Mouse (Mus musculus) forebrain, embryonic 11.5 days (tissue): ENCODE results near the gene Tmem242. TPM values are rescaled to one million over a fixed set of nuclear protein-coding genes. Genes with fewer than 3 reads are reported as not detected.

Source experiments
- ATAC-seq: fragments of 200-750 bp; cut with Nextera tagmentation; replicated peaks from 2 replicates; pipeline ENCODE4 v1.8.0; 2017; ENCODE audit warnings: moderate TSS enrichment; ENCODE audit not compliant: low FRiP score
- DNase-seq: peaks from one replicate; pipeline ENCODE4 v3.0.0-alpha.2; 2017; ENCODE audit warnings: low spot score
- H3K27ac ChIP-seq: fragments of 300-500 bp; sonication (generic); 2 replicates; pipeline ENCODE4 v1.5.1; 2014; ENCODE audit warnings: low read depth, low read length
- H3K27me3 ChIP-seq: fragments of 300-500 bp; sonication (generic); 2 replicates; pipeline ENCODE4 v1.6.1; 2014; ENCODE audit warnings: mild to moderate bottlenecking, low read length, mixed read lengths; ENCODE audit not compliant: control insufficient read depth, insufficient read depth
- H3K36me3 ChIP-seq: fragments of 300-500 bp; sonication (generic); 2 replicates; pipeline ENCODE4 v1.6.1; 2014; ENCODE audit warnings: mild to moderate bottlenecking, low read length, moderate library complexity, mixed read lengths; ENCODE audit not compliant: control insufficient read depth, insufficient read depth
- H3K4me1 ChIP-seq: fragments of 300-500 bp; sonication (generic); replicated peaks from 2 replicates; pipeline ENCODE4 v1.6.1; 2014; ENCODE audit warnings: low read length, mixed read lengths; ENCODE audit not compliant: control insufficient read depth, insufficient read depth
- H3K4me2 ChIP-seq: fragments of 300-500 bp; sonication (generic); 2 replicates; pipeline ENCODE4 v1.6.1; 2014; ENCODE audit warnings: low read depth, mild to moderate bottlenecking, low read length, moderate library complexity, mixed read lengths; ENCODE audit not compliant: severe bottlenecking
- H3K4me3 ChIP-seq: fragments of 300-500 bp; sonication (generic); 2 replicates; pipeline ENCODE4 v1.5.1; 2014; ENCODE audit warnings: low read depth, low read length
- H3K9ac ChIP-seq: fragments of 300-500 bp; sonication (generic); 2 replicates; pipeline ENCODE4 v1.6.1; 2014; ENCODE audit warnings: low read length
- H3K9me3 ChIP-seq: fragments of 300-500 bp; sonication (generic); 2 replicates; pipeline ENCODE4 v1.6.1; 2016; ENCODE audit warnings: low read length, mixed read lengths; ENCODE audit not compliant: control insufficient read depth
- WGBS: fragments of 180-500 bp; shearing (Covaris S2); extraction: QIAGEN DNeasy Blood & Tissue Kit; methylation state at CpG from one replicate; pipeline ENCODE4 v1.1.7; 2014; 5-methylcytosine and 5-hydroxymethylcytosine counted together
- polyA plus RNA-seq: library from polyadenylated mRNA; unstranded; fragments of >200 nt; fragmentation: Nextera tagmentation; extraction: Ambion mirVana; gene quantifications from 2 replicates; pipeline ENCODE4 v1.2.1, GENCODE M21; 2014

Tmem242 gene
- polyA plus RNA-seq, 1 experiment from 2014 or later = 140 TPM

DNA sequence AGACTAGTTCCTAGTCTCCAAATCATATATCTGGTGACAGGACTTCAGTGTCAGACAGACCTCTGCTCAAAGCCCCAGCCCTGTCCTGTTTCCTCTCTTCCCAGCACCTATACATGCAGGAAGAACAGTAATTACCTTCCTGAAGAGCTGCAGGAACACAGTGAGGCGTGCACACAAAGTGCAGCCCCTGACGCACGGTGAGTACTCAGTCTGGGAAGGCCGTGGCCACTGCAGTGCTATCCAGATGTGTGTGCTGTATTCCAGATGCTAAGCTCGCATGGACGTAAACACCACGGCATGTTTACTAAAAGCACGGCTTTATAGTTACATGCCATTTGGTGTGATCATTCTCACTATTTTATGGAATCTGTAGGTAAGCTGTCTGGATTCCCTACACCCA is 27.8 kb downstream of the Tmem242 start:
- no peaks in the 10 kb centered on the region for H3K4me1 ChIP-seq
- WGBS = 96% methylated on average over 8 of the region's 8 CpGs
- no peaks in the 10 kb centered on the region for H3K9me3 ChIP-seq
- H3K4me3 ChIP-seq = no peak overlapping the region
- H3K27me3 ChIP-seq = no peaks in the 10 kb centered on the region
- H3K9ac ChIP-seq = no peak overlapping the region
- no peak overlapping the region for H3K27ac ChIP-seq
- H3K4me2 ChIP-seq = no peak overlapping the region
- no peak for ATAC-seq
- DNase-seq = no peak
- H3K36me3 ChIP-seq = no peaks in the 10 kb centered on the region

DNA sequence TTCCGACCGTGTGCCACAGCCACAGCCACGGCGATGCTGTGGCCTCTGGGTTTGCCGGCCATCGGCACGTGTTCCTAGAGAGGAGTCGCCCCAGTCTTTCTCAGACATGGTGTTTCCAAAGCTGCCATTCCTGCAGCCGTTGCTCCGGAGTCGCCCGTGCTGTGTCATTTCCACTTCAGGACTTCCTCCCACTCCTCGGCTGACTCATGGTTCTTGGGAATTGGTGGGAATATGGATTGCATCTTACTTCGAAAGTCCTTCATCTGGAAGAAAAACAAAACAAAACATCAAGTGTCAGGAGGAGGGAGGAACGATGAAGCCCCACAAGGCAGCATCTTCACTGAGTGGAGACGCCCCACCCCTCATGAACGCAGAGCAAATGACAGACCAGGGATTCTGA is 28.9 kb downstream of the Tmem242 start:
- H3K27ac ChIP-seq = no peak overlapping the region
- H3K36me3 ChIP-seq = no peaks in the 10 kb centered on the region
- H3K4me2 ChIP-seq = no peak overlapping the region
- DNase-seq (no peak), ATAC-seq (no peak)
- WGBS = 95% methylated on average over 17 of the region's 17 CpGs
- no peak overlapping the region for H3K4me3 ChIP-seq
- no peaks in the 10 kb centered on the region for H3K9me3 ChIP-seq
- no peaks in the 10 kb centered on the region for H3K27me3 ChIP-seq
- no peaks in the 10 kb centered on the region for H3K4me1 ChIP-seq
- H3K9ac ChIP-seq = no peak overlapping the region

DNA sequence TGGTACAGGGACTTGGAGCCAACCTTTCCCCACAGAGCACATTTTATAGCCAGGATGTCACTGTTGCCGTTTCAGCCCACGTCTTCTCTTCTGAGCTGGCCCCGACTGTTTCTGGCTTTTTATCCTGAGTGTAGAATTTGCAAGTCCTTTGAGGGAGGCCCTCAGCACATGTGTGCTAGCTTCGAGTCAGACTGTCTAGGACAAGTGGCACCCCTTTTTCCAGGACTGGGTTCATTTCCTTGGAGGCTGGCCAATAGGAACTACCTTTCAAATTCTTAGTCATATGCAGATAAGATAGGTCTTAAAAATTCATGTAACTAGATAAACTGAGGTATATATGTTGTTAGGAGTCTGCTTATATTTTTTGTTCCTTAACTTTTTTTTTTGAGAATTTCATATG is 29.7 kb downstream of the Tmem242 start:
- H3K9me3 ChIP-seq = no peaks in the 10 kb centered on the region
- WGBS = 91% methylated on average over 4 of the region's 4 CpGs
- H3K27me3 ChIP-seq = no peaks in the 10 kb centered on the region
- no peaks in the 10 kb centered on the region for H3K36me3 ChIP-seq
- DNase-seq (no peak), ATAC-seq (no peak)
- no peaks in the 10 kb centered on the region for H3K4me1 ChIP-seq
- H3K4me3 ChIP-seq = no peak overlapping the region
- H3K4me2 ChIP-seq = no peak overlapping the region
- no peak overlapping the region for H3K27ac ChIP-seq
- H3K9ac ChIP-seq = no peak overlapping the region

DNA sequence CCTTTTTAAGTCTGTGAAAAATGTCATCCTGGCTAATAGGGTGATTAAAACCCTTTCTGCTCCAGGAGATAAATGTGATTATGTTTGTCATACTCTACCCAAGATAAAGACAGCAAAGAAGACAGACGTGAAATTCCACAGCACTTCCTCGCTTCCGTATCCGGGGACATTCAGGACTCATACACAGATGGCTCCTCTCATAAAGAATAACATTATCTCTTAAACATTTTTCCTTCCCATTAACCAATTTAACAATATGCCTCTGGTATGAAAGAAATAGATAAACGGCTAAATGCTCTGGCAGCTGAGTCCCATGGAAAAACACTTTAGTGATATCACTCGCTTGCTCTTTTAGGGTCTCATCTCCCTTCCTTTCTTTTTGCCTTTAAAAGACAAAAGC is 33.0 kb downstream of the Tmem242 start:
- no peak overlapping the region for H3K4me2 ChIP-seq
- DNase-seq (no peak), ATAC-seq (no peak)
- no peak overlapping the region for H3K4me3 ChIP-seq
- H3K36me3 ChIP-seq = no peaks in the 10 kb centered on the region
- H3K27ac ChIP-seq = no peak overlapping the region
- H3K4me1 ChIP-seq = peaks cover 3% of the 10 kb centered on the region; the same call in 1 of the 2 replicates
- H3K9me3 ChIP-seq = no peaks in the 10 kb centered on the region
- peaks cover 5% of the 10 kb centered on the region; the same call in 1 of the 2 replicates for H3K27me3 ChIP-seq
- no peak overlapping the region for H3K9ac ChIP-seq
- WGBS = 82% methylated on average over 6 of the region's 6 CpGs

DNA sequence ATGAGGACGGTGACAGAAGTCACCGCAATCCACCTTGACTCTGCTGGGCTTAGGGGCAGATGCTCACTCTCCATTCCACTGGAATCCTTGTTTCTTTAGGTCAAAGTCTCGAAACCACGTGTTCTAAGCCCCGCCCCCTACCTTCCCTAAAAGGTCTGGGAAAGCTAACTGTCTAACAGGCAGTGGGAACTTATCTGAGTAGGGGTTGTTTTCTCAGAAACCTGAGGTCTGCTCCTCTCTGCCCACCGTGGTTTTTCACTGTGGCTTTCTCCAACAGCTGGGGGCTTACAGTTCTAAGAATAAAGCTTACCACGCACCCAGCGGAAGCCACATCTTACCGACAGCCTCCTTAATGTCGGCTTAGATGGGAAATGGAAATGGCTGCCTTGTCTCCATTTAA is 33.5 kb downstream of the Tmem242 start:
- no peak overlapping the region for H3K4me2 ChIP-seq
- peaks cover 5% of the 10 kb centered on the region; the same call in 1 of the 2 replicates for H3K27me3 ChIP-seq
- H3K9ac ChIP-seq = no peak overlapping the region
- ATAC-seq (no peak), DNase-seq (no peak)
- H3K4me1 ChIP-seq = peaks cover 3% of the 10 kb centered on the region; the same call in 1 of the 2 replicates
- WGBS = 52% methylated on average over 10 of the region's 10 CpGs
- no peak overlapping the region for H3K4me3 ChIP-seq
- no peak overlapping the region for H3K27ac ChIP-seq
- no peaks in the 10 kb centered on the region for H3K36me3 ChIP-seq
- no peaks in the 10 kb centered on the region for H3K9me3 ChIP-seq

DNA sequence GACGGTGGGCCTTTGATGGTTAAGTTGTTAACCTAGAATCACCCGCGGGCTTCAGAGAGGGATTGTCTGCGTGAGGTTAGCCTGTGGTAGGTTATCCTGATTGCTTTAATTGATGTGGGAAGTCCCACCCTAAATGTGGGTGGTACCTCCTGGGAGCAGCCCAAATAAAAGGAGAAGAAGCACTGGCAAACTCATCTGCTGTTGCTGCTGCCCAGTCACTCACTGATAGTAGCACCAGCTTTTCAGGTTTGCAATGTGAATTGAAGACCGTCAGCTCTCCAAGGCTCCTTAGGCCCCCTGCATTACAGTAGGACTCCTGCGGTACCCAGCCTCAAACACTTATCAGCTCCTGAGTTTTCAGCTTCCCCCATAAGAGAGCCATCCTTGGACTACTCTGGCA is 36.2 kb downstream of the Tmem242 start:
- WGBS = 81% methylated on average over 6 of the region's 6 CpGs
- Histone ChIP-seq H3K9ac (no peak overlapping the region), H3K9me3 (no peaks in the 10 kb centered on the region), H3K27me3 (peaks cover 7% of the 10 kb centered on the region), H3K4me3 (no peak overlapping the region), H3K4me2 (no peak overlapping the region), H3K4me1 (peaks cover 3% of the 10 kb centered on the region; the same call in 1 of the 2 replicates), H3K27ac (no peak overlapping the region), H3K36me3 (no peaks in the 10 kb centered on the region)
- ATAC-seq (no peak), DNase-seq (no peak)

DNA sequence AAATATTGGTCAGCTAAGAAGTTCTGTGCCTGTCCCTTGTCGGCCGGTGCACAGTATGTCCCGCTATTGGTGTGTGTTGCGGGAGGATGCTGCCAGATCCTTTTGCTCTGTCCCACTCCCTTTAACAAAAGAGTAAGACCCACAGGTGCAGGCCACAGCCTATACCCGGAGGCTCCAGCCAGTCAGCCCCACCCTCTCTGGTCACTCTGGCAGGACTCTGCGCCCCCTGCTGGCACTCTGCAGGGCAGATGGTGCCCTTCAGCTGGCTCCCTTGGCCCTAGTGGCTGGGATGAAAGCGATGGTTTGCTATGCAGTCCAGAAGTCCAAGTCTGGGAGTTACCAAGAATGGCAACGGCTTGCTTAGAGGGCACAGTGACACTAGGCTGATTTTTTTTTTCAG is 37.4 kb downstream of the Tmem242 start:
- Histone ChIP-seq H3K9ac (no peak overlapping the region), H3K4me3 (no peak overlapping the region), H3K27me3 (peaks cover 7% of the 10 kb centered on the region), H3K4me2 (0 out of 2 replicates have a peak overlapping the region, but pooled peaks have one; percentile 11), H3K27ac (no peak overlapping the region), H3K9me3 (no peaks in the 10 kb centered on the region), H3K36me3 (no peaks in the 10 kb centered on the region), H3K4me1 (peaks cover 3% of the 10 kb centered on the region; the same call in 1 of the 2 replicates)
- DNase-seq (peak; percentile 87), ATAC-seq (peak; percentile 84)
- WGBS = 23% methylated on average over 8 of the region's 8 CpGs

DNA sequence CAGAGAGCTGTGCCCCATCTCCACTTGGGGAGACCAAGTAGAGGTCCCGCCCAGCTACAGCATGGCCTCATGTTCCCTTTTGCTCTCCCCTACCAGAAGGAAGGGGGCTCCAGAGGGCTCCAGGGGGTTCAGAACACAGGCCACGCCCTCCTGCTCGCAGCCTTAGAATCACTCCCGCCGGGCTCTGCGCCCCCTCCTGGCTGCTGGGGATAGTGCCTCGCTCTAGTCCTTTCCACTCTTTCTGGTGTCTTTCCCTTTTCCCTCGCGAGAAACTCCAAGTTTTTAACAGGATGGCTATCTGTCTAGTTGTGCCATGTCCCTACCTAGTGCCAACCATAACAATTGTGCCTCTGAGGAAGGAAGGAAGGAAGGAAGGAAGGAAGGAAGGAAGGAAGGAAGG is 38.0 kb downstream of the Tmem242 start:
- peak; percentile 88 for DNase-seq
- Histone ChIP-seq H3K4me2 (0 out of 2 replicates have a peak overlapping the region, but pooled peaks have one; percentile 11), H3K36me3 (no peaks in the 10 kb centered on the region), H3K27ac (no peak overlapping the region), H3K27me3 (peaks cover 7% of the 10 kb centered on the region), H3K4me1 (peaks cover 5% of the 10 kb centered on the region; the same call in 1 of the 2 replicates), H3K9me3 (no peaks in the 10 kb centered on the region), H3K9ac (no peak overlapping the region), H3K4me3 (no peak overlapping the region)
- peak; percentile 73 for ATAC-seq
- 7% methylated on average over 9 of the region's 9 CpGs for WGBS

DNA sequence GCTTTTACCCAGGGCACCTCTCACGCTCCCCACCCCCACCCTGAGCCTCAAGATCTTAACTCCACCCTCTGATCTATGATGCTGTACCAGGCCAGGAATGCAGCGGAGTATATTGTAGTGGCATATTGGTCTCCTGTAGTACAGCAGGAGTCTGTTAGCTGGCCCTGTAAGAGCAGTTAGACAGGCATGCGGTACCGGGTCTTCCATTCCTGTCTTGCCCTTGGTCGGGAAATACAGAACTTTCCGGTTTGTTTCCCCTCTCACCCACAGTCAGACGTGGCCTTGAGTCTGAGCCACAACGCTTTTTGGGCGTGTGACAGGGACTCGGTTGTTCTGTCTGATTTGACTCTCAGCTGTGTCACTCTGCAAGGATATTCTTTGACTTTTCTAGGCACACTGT is 38.8 kb downstream of the Tmem242 start:
- WGBS = 92% methylated on average over 10 of the region's 10 CpGs

More for the DNA sequence above, 38.8 kb downstream of the Tmem242 start:
- DNase-seq (no peak), ATAC-seq (no peak)
- Histone ChIP-seq H3K36me3 (no peaks in the 10 kb centered on the region), H3K9me3 (no peaks in the 10 kb centered on the region), H3K27ac (no peak overlapping the region), H3K4me1 (peaks cover 5% of the 10 kb centered on the region; the same call in 1 of the 2 replicates), H3K4me2 (no peak overlapping the region), H3K27me3 (peaks cover 9% of the 10 kb centered on the region), H3K9ac (no peak overlapping the region), H3K4me3 (no peak overlapping the region)
